Mouse (Mus musculus): ENCODE measurements around the gene Prr18. TPM values are rescaled to one million over a fixed set of nuclear protein-coding genes. Genes with fewer than 3 reads are reported as not detected.

The Prr18 gene
- polyA plus RNA-seq (2017; shearing (Covaris generic)), result 0.09 TPM

DNA sequence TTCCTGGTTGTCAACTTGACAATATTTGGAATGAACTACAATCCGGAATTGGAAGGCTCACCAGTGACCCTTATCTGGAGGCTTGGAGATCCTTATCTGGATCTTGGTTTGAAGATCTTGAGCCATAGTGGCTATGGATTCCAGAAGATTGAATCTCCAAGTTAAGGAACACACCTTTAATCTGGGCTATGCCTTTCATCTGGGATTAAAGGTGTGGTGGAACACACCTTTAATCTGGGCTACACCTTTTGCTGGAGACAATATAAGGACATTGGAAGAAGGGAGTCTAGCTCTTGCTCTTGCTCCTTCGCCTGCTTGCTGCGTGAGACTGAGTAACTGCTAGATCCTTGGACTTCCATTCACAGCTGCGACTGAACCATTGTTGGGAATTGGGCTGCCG is at the start of gene Prr18:
TSS of gene Prr18 (plus strand) at position 301 of the 400 bp plus-strand sequence.

DNA sequence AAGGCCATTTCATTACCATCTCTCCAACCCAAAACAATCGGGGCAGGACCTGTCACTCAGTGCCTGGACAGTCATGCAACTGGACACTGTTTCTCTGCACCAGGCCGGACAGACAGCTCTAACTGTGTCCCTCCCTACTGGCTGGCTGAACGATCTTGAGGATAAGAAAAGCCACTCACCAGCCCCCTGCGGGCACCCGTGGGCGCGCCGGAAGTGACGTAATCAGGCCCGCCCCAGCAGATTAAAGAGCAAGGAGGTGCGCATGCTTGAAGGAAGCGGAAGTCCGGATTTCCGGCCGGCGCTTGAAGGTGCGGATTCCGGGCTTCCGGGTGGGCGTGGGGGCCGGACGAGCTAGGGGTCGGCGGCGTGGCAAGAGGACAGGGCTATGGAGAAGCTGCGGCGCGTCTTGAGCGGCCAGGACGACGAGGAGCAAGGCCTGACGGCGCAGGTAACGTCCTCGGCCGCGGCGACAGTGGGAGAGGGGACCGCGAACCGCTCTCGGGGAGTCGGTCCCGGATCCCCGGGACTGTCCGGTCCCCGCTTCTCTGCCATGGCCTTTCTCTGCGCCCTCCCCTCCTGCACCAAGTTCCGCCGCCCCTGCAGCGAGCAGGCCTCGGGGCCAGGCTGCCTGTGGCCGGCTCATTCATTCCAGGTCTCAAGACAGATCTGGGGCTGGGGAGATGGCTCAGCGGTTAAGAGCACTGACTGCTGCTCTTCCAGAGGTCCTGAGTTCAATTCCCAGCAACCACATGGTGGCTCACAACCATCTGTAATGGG is 26.2 kb upstream of the Prr18 start, which contains the start of gene Sft2d1:
TSS of gene Sft2d1 (plus strand) at position 265 of the 777 bp plus-strand sequence.

DNA sequence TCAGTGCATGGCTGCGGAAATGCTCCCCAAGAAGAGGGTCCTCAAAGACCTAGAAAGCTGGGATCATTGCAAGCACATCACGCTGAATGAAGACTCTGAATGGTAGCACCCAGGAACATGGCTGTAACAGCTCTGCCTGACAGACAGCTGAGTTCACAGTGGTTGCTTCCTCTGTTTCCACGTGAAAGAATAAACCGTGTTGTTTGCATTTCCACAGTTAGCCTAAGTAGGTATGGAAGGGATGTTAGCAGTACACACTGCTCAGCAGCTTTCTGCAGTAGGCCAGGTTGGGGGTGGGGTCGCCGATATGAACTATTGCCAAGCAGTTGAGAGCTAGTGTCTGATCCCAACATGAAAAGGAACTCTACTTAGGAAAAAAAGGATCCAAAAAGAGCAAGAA is 18.4 kb downstream of the Prr18 start, which contains the start of gene T2:
TSS of gene T2 (plus strand) at position 301 of the 400 bp plus-strand sequence.

Other genes with a start within 250 kb of the Prr18 start
- gene Gm49673, start 189.7 kb upstream of the Prr18 start, polyA plus RNA-seq (2017; shearing (Covaris generic)), result 0.34 TPM
- 37.9 TPM for gene Rnaset2a, start 189.4 kb upstream of the Prr18 start, polyA plus RNA-seq (2017; shearing (Covaris generic))
- gene Fgfr1op, start 172.0 kb upstream of the Prr18 start, polyA plus RNA-seq (2017; shearing (Covaris generic)), result 30.6 TPM
- gene Ccr6, start 101.4 kb upstream of the Prr18 start, polyA plus RNA-seq (2017; shearing (Covaris generic)), result 54.9 TPM
- gene Mpc1, start 54.6 kb upstream of the Prr18 start, polyA plus RNA-seq (2017; shearing (Covaris generic)), result 176 TPM
- gene Sft2d1, start 26.4 kb upstream of the Prr18 start, polyA plus RNA-seq (2017; shearing (Covaris generic)), result 200 TPM
- 0.82 TPM for gene T2, start 18.5 kb downstream of the Prr18 start, polyA plus RNA-seq (2017; shearing (Covaris generic))
- gene T, start 97.0 kb downstream of the Prr18 start, polyA plus RNA-seq (2017; shearing (Covaris generic)), result not detected
- not detected for gene Pde10a, start 187.9 kb downstream of the Prr18 start, polyA plus RNA-seq (2017; shearing (Covaris generic))
- 1.3 TPM for gene Gm17087, start 229.5 kb downstream of the Prr18 start, polyA plus RNA-seq (2017; shearing (Covaris generic))

All from inflammation-experienced regulatory T-cells, adult 16 weeks (primary cell).